Mouse (Mus musculus) central nervous system, embryonic 14 days (tissue): ENCODE data around the gene Olfr449. TPM values are rescaled to one million over a fixed set of nuclear protein-coding genes. Genes with fewer than 3 reads are reported as not detected.

ENCODE experiments used
- polyA plus RNA-seq: library from polyadenylated mRNA; depleted of rRNA; stranded (reverse); fragments of >200 nt; gene quantifications from 2 replicates; pipeline ENCODE4 v1.2.3, GENCODE M21; 2012; rRNA removed

The Olfr449 gene
- polyA plus RNA-seq: not detected in 2 replicates

GRCm38 (mm10) chr6:42834084-42834483 is at the start of gene Olfr449:
Olfr449 (plus strand) TSS chr6:42834384.

DNA sequence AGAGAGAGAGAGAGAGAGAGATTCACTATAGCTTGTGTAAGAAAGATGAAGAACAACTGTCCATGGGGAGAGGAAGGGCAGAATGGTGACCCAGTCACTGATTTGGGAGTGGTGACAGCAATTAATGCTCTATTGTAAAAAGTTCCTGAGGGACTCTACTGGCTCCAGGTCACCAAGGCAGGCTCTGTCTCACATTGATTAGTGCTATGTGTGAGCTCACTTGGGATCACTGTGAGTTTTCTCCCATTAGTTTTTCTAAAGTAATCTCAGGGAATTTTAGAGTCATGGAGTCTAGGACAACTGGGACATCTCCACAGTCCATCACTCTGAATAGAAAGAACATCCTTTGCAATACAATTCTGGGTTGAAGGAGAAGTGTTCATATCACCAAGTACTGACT is 49.4 kb upstream of the Olfr449 start, which contains the start of gene Olfr452:
Gene Olfr452, plus strand, starts transcription at position 301 of the 400 bp plus-strand sequence.

DNA sequence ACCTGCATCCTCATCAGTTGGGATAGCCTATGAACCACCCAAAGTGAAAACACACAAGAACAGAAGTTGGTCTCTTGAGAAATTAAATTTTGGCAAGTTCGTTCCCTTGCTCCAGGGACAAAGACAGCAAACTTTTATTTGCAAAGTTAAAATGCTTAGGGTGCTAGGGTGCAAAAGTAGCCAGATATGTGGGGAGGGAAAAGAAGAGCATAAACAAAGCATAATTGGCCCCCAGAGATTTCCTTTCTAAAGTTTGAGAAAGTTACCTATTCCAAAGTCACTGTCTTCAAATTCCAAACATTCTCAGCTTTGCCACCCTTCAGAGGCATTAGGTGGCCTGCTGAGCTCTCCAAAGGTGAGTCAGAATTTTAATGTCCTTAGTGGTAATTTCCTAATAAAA is 22.5 kb upstream of the Olfr449 start, which contains the start of gene Olfr450:
Gene Olfr450, plus strand, starts transcription at position 301 of the 400 bp plus-strand sequence.

Other genes with a start within 250 kb of the Olfr449 start
- not detected in 2 replicates for gene Tcaf3, start 236.7 kb upstream of the Olfr449 start, polyA plus RNA-seq
- gene Tcaf2, start 189.1 kb upstream of the Olfr449 start, polyA plus RNA-seq: 1.4 and 2.1 TPM in 2 replicates
- 138 and 142 TPM in 2 replicates for gene Tcaf1, start 124.3 kb upstream of the Olfr449 start, polyA plus RNA-seq
- not detected in 2 replicates for gene Olfr453, start 95.0 kb upstream of the Olfr449 start, polyA plus RNA-seq
- gene Olfr38, start 78.0 kb upstream of the Olfr449 start, polyA plus RNA-seq: not detected in 2 replicates
- not detected in 2 replicates for gene Olfr452, start 49.3 kb upstream of the Olfr449 start, polyA plus RNA-seq
- gene Olfr450, start 22.4 kb upstream of the Olfr449 start, polyA plus RNA-seq: not detected in 2 replicates
- gene Olfr448, start 56.1 kb downstream of the Olfr449 start, polyA plus RNA-seq: not detected in 2 replicates
- gene Olfr447, start 74.5 kb downstream of the Olfr449 start, polyA plus RNA-seq: not detected in 2 replicates
- not detected in 2 replicates for gene Olfr446, start 87.0 kb downstream of the Olfr449 start, polyA plus RNA-seq
- not detected in 2 replicates for gene Olfr444, start 114.7 kb downstream of the Olfr449 start, polyA plus RNA-seq